18 mouse cellular contexts compared by ENCODE assay signal in the genomic region with DNA sequence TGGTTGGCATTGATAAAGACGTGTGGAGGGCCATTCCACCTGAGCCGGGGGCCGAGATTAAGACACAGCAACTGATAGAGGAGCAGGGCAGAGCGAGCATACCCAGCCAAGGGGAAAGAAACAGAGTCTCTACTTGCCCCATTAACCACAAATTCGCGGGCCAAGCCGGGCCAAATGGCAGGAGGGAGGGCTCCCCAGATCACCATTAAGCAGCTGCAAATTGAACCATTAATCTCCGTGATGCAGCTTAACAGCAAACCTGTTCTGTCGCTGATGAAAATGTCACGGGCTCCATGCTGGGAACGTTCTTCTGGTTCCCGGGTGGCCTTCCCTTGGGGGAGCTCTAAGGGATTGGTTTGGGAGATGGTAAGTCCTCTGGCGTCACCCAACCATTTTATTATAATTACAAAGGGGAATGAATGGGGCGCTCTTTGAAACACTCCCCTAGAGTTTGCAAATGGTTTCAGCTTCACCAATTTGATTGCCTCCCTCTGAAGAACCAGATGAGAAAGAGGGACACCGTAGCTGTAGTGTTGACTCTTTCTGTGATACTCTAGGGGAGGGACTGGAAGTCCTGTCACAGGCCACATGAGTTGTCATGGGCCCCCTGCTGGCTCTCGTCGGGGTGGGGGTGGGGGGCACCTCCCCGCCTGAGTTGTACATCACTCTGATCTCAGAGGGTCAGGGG.
DNase-seq lines count a peak whose midpoint lies in the region; ATAC-seq and TF ChIP-seq lines count a peak whose summit lies in the region.
"Had no signal": no experiment of that assay in that cellular context is flagged by ENCODE, and none has a peak within 500 bp of the region (broad histone marks: within the 10 kb centered on the region; RNA-seq: fewer than 3 reads in every experiment).

No protein-coding gene starts in this region.

- TF ChIP-seq CTCF in lung, adult 2 months (IDR thresholded peaks at IDR 0.05; ENCODE audit: insufficient read depth, low read length) = no peak

- H3K4me2 ChIP-seq in midbrain, embryonic 14.5 days (ENCODE audit: low read length) = no peak overlapping the region
- H3K4me2 ChIP-seq in midbrain, embryonic 13.5 days (replicated peaks) = no peak overlapping the region; the same call in 1 of the 2 replicates
- peak overlapping the region; percentile 13 for H3K4me2 ChIP-seq in hindbrain, embryonic 14.5 days (replicated peaks)
- H3K4me2 ChIP-seq in neural tube, embryonic 15.5 days = peak overlapping the region; percentile 26; the same call in 1 of the 2 replicates
- H3K4me2 ChIP-seq: liver, embryonic 13.5 days; midbrain, embryonic 15.5 days had no signal

- H3K36me3 ChIP-seq in midbrain, embryonic 14.5 days (ENCODE audit: control insufficient read depth, insufficient read depth, low read length) = no peaks in the 10 kb centered on the region
- H3K36me3 ChIP-seq in midbrain, embryonic 13.5 days = no peaks in the 10 kb centered on the region
- no peaks in the 10 kb centered on the region for H3K36me3 ChIP-seq in hindbrain, embryonic 14.5 days (replicated peaks; ENCODE audit: control insufficient read depth, insufficient read depth)
- no peaks in the 10 kb centered on the region for H3K36me3 ChIP-seq in neural tube, embryonic 15.5 days
- H3K36me3 ChIP-seq: embryonic facial prominence, embryonic 10.5 days; limb, embryonic 10.5 days; liver, embryonic 13.5 days; midbrain, embryonic 15.5 days had no signal

- H3K9ac ChIP-seq in midbrain, embryonic 14.5 days (replicated peaks; ENCODE audit: low read length) = no peak overlapping the region
- no peak overlapping the region for H3K9ac ChIP-seq in midbrain, embryonic 13.5 days (replicated peaks)
- no peak overlapping the region for H3K9ac ChIP-seq in hindbrain, embryonic 14.5 days
- no peak overlapping the region for H3K9ac ChIP-seq in neural tube, embryonic 15.5 days (replicated peaks)
- H3K9ac ChIP-seq: liver, embryonic 13.5 days; midbrain, embryonic 15.5 days had no signal

- no peak for ATAC-seq in midbrain, embryonic 14.5 days (ENCODE audit: low FRiP score, low TSS enrichment)
- no peak for ATAC-seq in midbrain, embryonic 13.5 days
- ATAC-seq in hindbrain, embryonic 14.5 days (ENCODE audit: low FRiP score) = no peak
- ATAC-seq in neural tube, embryonic 15.5 days (ENCODE audit: low FRiP score) = peak; percentile 76
- ATAC-seq: midbrain, embryonic 15.5 days had no signal

- no peaks in the 10 kb centered on the region for H3K9me3 ChIP-seq in midbrain, embryonic 14.5 days (ENCODE audit: control insufficient read depth, low read length)
- no peaks in the 10 kb centered on the region for H3K9me3 ChIP-seq in midbrain, embryonic 13.5 days
- no peaks in the 10 kb centered on the region for H3K9me3 ChIP-seq in hindbrain, embryonic 14.5 days (ENCODE audit: control insufficient read depth, low read length)
- H3K9me3 ChIP-seq in neural tube, embryonic 15.5 days (replicated peaks) = no peaks in the 10 kb centered on the region
- H3K9me3 ChIP-seq: embryonic facial prominence, embryonic 10.5 days; limb, embryonic 10.5 days; liver, embryonic 13.5 days; midbrain, embryonic 15.5 days had no signal

- no peak for TF ChIP-seq POLR2A in lung, adult 2 months (IDR thresholded peaks at IDR 0.05; ENCODE audit: borderline replicate concordance, extremely low read depth, low read depth, low read length)

- WGBS in midbrain, embryonic 14.5 days = 24% methylated on average over 18 of the region's 18 CpGs
- WGBS in midbrain, embryonic 13.5 days = 39% methylated on average over 18 of the region's 18 CpGs
- WGBS in hindbrain, embryonic 14.5 days = 30% methylated on average over 18 of the region's 18 CpGs
- 23% methylated on average over 18 of the region's 18 CpGs for WGBS in neural tube, embryonic 15.5 days
- 69% methylated on average over 18 of the region's 18 CpGs for WGBS in lung, adult 2 months

- peaks cover 9% of the 10 kb centered on the region; the same call in 1 of the 2 replicates for H3K4me1 ChIP-seq in midbrain, embryonic 14.5 days (ENCODE audit: control insufficient read depth, insufficient read depth, low read length)
- H3K4me1 ChIP-seq in midbrain, embryonic 13.5 days (replicated peaks) = peaks cover 8% of the 10 kb centered on the region
- H3K4me1 ChIP-seq in hindbrain, embryonic 14.5 days (replicated peaks; ENCODE audit: control insufficient read depth, insufficient read depth, low read length) = 0 out of 2 replicates have a peak, but pooled peaks cover 6% of the 10 kb centered on the region
- peaks cover 15% of the 10 kb centered on the region for H3K4me1 ChIP-seq in neural tube, embryonic 15.5 days
- peaks cover 3% of the 10 kb centered on the region for H3K4me1 ChIP-seq in lung, adult 2 months (ENCODE audit: control insufficient read depth, insufficient read depth, low read length)

- H3K27me3 ChIP-seq in midbrain, embryonic 14.5 days (ENCODE audit: control insufficient read depth, insufficient read depth, low read length) = no peaks in the 10 kb centered on the region
- H3K27me3 ChIP-seq in midbrain, embryonic 13.5 days = peaks cover 4% of the 10 kb centered on the region; the same call in 1 of the 2 replicates
- H3K27me3 ChIP-seq in hindbrain, embryonic 14.5 days (ENCODE audit: control insufficient read depth, insufficient read depth, low read length) = no peaks in the 10 kb centered on the region
- no peaks in the 10 kb centered on the region for H3K27me3 ChIP-seq in neural tube, embryonic 15.5 days (replicated peaks)
- H3K27me3 ChIP-seq: midbrain, embryonic 15.5 days had no signal

- H3K27ac ChIP-seq in midbrain, embryonic 14.5 days (replicated peaks; ENCODE audit: low read depth, low read length) = no peak overlapping the region
- H3K27ac ChIP-seq in midbrain, embryonic 13.5 days = no peak overlapping the region
- no peak overlapping the region for H3K27ac ChIP-seq in hindbrain, embryonic 14.5 days
- H3K27ac ChIP-seq in neural tube, embryonic 15.5 days (replicated peaks) = peak overlapping the region; percentile 19; the same call in 1 of the 2 replicates
- H3K27ac ChIP-seq: embryonic facial prominence, embryonic 10.5 days; limb, embryonic 10.5 days; liver, embryonic 13.5 days; midbrain, embryonic 15.5 days had no signal

- H3K4me3 ChIP-seq in midbrain, embryonic 14.5 days (replicated peaks; ENCODE audit: low read depth, low read length) = no peak overlapping the region
- H3K4me3 ChIP-seq in midbrain, embryonic 13.5 days (replicated peaks) = no peak overlapping the region
- no peak overlapping the region for H3K4me3 ChIP-seq in hindbrain, embryonic 14.5 days (replicated peaks; ENCODE audit: low read length)
- H3K4me3 ChIP-seq in neural tube, embryonic 15.5 days (replicated peaks) = no peak overlapping the region
- H3K4me3 ChIP-seq in lung, adult 2 months (replicated peaks; ENCODE audit: extremely low read depth, low read depth, low read length) = no peak overlapping the region
- H3K4me3 ChIP-seq: embryonic facial prominence, embryonic 10.5 days; erythroblast, embryonic 14.5 days; limb, embryonic 10.5 days; liver, embryonic 13.5 days; midbrain, embryonic 15.5 days had no signal

- peak; percentile 18 for DNase-seq in embryo, embryonic 10 days (ENCODE audit: low spot score)
- no peak for DNase-seq in embryo, embryonic 10.5 days (ENCODE audit: low spot score)
- peak; percentile 34 for DNase-seq in midbrain, embryonic 14.5 days
- DNase-seq in hindbrain, embryonic 14.5 days (ENCODE audit: low spot score) = no peak
- no peak for DNase-seq in lung, adult 2 months
- DNase-seq: cerebellum, adult 9-11 months; gastrocnemius, postnatal 10 days; heart, postnatal 10 days; layer of hippocampus, postnatal 36 days; liver, embryonic 13.5 days; lung, postnatal 10 days; thymus, postnatal 25 days had no signal

Comparison
In these comparisons a context has a peak if more than half of its experiments do, and no peak if none do; other contexts are left out.
1. DNase-seq: peak in embryo, embryonic 10 days (single experiment) and midbrain, embryonic 14.5 days (single experiment); none in embryo, embryonic 10.5 days (single experiment), hindbrain, embryonic 14.5 days (single experiment) and lung, adult 2 months (single experiment).
2. H3K4me2 ChIP-seq: peak in hindbrain, embryonic 14.5 days (single experiment) and neural tube, embryonic 15.5 days (single experiment); none in midbrain, embryonic 14.5 days (single experiment) and midbrain, embryonic 13.5 days (single experiment).